Mouse (Mus musculus): ENCODE data around the gene Pla2g1b.
A peak's percentile ranks its signal among the peaks of the same experiment; 100 is the strongest.

DNA sequence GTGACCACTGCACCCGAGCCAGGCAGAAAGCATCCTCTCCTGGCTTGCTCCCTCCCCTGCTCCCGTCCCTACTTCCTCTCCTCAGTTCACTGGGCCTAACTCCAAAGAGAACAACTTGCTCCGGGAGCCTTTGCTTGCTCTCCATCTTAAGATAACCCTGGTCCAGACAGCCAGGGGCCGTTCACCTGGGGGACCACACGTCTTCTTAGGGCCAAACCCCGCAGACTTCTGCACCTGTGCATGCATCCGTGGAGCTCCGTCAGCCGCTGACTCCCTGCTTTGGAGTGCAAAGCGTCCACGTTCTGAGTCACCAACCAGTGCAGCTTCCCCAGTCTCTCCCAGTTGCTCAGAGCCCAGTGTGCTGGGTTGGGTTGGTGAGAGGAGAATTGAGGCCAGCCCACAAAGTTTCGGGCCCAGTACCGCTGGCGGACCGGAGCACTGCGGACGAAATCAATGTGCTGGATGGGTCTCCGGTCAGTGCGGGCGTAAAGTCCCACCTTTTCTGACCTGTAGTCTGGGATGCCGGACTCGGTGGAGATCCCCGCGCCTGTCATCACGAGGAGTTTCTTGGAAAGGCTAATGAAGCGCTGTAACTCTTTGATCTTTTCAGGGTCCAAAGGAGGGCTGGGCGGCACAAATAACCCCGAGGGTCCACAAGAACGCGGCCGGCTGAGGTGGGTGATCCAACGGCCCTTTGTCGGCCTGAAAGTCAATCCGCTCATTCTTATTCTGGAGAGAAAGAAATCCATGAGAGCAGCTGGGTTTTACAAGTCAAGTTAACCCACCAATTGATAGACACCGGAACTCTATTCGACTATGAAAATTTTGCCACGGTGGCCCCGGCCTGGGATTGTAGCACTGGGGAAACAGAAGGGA, 16.6 kb downstream of the Pla2g1b start:
- TF ChIP-seq EP300 (IDR thresholded peaks at IDR 0.05; ENCODE audit: insufficient read depth, low read depth, low read length): 0 out of 2 replicates have a peak, but pooled peaks have one; percentile 7
- no peak for TF ChIP-seq POLR2A (IDR thresholded peaks at IDR 0.05; ENCODE audit: insufficient read depth, low read length)
- no peak for TF ChIP-seq CTCF (IDR thresholded peaks at IDR 0.05; ENCODE audit: low read depth, low read length)
